Mouse (Mus musculus): Measurements from ENCODE around the gene Atr.

Atr gene

GRCm38 (mm10) chr9:95857414-95858026 is at the start of gene Atr:
Atr (plus strand) TSS chr9:95857597.
- peak; percentile 90 for DNase-seq (ENCODE audit: low read depth, low spot score)

DNA sequence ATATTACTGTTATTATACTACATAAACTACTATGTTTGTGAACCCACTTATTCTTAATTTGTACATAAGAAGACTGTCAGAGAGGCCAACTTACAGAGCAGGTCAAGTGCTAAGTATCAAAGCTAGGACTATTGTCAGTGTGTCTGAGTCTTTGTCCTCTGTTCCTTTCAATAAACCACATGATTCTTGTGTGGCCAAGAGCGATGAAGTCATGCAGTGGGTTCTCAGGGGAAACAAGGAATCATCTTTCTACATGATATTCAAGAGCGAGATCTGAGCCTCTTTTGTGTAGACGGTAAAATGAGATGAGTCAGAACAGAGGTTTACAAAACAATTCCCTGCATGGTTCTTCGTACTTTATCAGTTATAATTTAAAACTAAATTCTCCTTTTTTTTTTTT is 47.8 kb upstream of the Atr start:
- no peak for DNase-seq (ENCODE audit: low read depth, low spot score)

- no peak for DNase-seq (ENCODE audit: low read depth, low spot score)
These were observed 45.6 kb upstream of the Atr start for GRCm38 (mm10) chr9:95811817-95812216.

DNA sequence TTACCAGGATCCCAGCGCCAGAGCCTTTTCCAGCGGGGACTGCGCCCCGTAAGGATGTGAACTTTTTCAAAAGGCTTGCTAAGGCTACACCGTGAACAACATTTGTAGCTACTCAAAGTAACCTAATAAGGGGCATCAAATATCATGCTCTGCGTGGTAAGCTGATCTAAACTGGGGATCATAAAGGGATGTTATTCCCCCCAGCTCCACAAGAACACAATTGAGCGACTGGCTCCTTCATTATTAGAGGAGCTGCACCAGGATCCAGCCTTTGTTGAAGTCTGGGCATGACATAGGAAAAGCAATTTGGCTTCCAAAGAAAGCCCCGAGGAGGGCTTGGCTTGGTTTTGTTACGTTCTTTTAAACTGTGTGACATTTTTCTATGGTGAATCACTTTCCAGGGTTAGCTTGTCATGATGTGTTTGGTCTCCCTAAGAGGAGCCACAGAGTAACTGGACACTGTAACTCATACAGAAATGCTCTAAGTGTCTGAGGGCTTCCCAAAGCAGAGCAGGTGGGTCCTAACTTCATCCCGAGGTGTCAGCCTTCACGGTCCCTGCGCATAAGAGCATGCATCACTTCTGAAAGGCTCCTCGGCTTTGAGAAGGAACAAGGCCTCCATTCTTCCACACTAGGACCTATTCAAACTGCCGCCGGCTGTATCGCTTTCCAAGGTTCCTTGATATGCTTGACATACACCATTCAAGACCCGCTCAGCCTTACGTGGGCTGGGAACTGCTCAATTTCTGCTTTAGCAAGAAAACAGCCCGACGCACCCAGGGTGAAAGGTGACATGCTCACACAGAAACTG is 43.5 kb upstream of the Atr start:
- no peak for DNase-seq (ENCODE audit: low read depth, low spot score)

DNA sequence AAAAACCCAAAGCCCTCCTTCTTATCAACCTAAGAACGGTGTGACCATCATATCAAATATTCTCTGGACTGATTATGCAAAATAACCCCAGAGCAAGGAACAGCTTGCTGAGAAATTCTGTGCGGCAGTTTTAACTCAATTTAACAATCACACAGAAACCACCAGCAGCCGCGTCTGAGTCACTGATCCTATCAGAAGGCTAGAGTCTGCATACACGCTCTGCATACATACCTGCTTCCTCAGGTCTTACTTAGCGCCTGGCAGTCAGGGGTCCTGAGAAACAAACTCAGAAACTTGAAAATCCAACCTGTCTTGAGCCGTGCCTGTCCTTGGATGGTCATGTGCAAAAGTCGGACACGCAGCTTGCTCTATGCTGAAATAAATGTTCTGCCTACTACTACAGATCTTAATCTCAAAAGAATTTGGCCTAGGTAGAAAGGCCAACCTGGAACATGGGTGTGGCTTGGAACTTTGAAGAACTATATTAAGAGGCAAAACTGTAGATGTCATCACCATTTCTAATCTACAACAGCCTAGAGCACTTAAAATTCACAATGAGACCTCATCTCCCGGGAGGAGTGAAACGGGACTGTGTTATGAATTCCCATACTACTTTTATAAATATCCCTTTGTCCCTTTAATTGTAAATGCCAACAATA is 42.3 kb upstream of the Atr start:
- no peak for DNase-seq (ENCODE audit: low read depth, low spot score)

DNA sequence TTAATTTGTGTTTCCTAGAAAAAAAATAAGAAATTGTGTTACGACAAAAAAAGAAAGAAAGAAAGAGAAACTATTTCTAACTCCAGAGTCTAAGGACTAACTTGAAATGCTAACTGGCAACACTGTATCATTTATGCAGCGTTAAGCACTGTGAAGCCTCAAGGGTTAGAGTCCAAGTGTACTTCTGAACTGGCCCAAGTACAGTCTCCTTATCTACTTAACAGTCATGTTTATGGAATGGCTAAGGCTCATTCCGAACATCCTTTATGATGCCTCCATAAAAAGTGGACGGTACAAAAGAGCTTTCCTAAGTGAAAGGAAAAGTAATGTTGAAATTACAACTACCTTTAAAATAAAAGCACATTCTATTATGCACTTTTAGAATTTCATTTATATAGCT is 41.7 kb upstream of the Atr start:
- no peak for DNase-seq (ENCODE audit: low read depth, low spot score)

DNA sequence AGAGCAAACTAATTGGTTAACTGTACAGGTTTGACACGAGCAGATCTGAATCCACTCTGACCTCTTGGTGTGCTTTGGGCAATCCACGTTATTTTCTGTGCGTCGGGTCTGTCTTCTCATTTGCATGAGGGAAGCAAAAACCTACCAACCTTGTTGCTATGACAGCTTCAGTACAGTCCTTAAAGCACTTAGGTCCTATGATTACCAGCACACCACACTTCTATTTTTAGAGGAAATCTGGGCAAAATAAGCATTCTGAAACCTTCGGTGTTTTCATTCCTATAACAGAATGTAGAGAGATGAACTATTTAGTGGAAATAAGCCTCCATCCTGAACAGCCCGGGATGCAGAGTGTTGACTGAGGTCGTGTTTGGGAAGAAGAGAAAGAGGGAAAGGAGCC is 34.9 kb upstream of the Atr start:
- no peak for DNase-seq (ENCODE audit: low read depth, low spot score)

GRCm38 (mm10) chr9:95827565-95827964 is 29.8 kb upstream of the Atr start:
- no peak for DNase-seq (ENCODE audit: low read depth, low spot score)

GRCm38 (mm10) chr9:95832758-95833157 is 24.6 kb upstream of the Atr start:
- DNase-seq (ENCODE audit: low read depth, low spot score) = no peak

DNA sequence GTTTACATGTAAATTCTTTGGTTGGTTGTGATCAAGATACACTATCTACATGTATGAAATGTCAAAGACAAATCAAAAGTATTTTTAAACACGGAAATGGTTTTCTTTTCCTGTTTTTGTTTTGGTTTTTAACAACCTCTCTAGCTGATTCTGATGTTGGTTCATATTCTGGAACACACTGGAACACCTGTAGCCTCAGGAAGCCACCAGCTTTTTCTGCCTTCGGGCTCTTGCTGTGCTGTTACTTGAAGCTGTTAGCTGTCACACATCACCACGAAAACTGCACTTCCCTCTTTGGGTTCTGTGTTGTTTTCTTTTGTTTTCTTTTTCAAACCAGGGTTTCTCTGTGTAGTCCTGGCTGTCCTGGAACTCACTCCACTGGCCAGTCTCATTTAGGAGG is 22.6 kb upstream of the Atr start:
- no peak for DNase-seq (ENCODE audit: low read depth, low spot score)

GRCm38 (mm10) chr9:95835741-95836140 is 21.7 kb upstream of the Atr start:
- DNase-seq (ENCODE audit: low read depth, low spot score) = no peak

- no peak for DNase-seq (ENCODE audit: low read depth, low spot score)
These were observed 18.0 kb upstream of the Atr start for GRCm38 (mm10) chr9:95839424-95839823.

- peak; percentile 75 for DNase-seq (ENCODE audit: low read depth, low spot score)
These were observed 12.5 kb upstream of the Atr start, which contains the start of gene Pls1 for GRCm38 (mm10) chr9:95844825-95845460. Pls1 (minus strand) TSS chr9:95845311.

DNA sequence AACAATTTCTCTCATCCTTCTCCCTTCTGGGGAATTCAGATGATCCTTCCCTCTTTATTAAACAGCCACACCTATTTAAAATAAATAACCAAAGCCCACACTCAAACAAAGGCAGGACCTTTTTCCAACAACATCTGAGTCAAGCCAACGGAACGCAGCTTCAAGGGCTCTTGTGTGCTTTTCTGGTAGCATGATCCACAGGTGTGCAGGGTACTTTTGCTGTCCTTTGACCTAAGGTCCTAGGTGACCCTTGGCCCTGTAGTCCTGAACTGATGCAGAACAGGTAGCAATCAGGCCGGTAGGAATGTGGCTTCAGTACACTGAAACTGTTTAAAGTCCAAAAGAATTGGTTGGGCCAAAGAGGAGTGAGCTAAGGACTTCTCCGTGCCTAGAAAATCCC is 11.7 kb upstream of the Atr start:
- DNase-seq (ENCODE audit: low read depth, low spot score) = no peak

DNA sequence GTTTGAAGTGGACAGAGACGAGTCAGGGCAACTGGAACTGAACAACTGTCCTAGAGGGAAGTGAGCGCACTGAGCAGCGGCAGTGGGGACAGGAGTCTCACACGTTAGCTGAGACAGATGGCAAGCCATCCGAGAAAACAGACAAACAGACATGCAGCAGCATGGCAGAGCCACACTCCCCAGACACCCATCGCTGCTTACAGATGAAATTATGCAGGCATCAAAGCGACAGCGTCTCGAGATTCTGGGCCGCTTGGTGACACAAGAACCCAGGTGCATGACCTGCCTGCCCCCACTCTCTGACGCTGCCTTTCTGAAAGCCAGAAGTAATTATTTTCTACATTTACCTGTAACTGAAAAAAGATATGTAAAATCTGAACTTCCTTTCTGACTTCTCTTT is 5.7 kb upstream of the Atr start:
- DNase-seq (ENCODE audit: low read depth, low spot score) = no peak

- peak; percentile 73 for DNase-seq (ENCODE audit: low read depth, low spot score)
These were observed 4.5 kb upstream of the Atr start for GRCm38 (mm10) chr9:95852896-95853295.

- DNase-seq (ENCODE audit: low read depth, low spot score) = no peak
These were observed 2.5 kb upstream of the Atr start for GRCm38 (mm10) chr9:95854891-95855290.

GRCm38 (mm10) chr9:95856004-95856403 is 1.4 kb upstream of the Atr start:
- DNase-seq (ENCODE audit: low read depth, low spot score) = no peak

DNA sequence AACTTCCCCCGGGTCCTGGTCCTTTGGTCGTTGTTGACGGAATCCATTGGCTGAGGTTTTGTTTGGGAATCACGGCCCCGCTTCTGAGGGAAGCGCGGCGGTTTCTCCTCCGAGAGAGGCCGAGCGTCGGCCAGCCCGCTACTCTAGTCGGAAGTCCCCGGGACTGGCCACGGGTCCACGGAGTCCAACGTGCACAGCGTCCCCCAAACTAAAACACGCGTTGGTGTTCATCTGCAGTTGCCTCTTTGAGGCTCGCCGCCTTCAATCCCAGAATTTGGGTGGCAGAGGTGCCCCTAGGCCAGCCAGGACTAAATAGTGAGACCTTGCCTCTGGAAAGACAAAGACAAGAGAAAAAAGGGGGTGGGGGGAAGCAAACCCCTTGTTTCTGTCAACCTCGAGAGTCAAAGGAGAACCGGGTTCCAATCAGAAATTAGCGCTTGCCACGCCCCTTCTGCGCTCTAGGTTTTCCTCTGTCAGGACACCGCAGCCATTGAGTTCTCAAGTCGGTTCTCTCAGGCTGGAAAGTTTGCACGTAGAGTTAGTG is 702 bp downstream of the Atr start:
- DNase-seq (ENCODE audit: low read depth, low spot score) = peak; percentile 47

DNA sequence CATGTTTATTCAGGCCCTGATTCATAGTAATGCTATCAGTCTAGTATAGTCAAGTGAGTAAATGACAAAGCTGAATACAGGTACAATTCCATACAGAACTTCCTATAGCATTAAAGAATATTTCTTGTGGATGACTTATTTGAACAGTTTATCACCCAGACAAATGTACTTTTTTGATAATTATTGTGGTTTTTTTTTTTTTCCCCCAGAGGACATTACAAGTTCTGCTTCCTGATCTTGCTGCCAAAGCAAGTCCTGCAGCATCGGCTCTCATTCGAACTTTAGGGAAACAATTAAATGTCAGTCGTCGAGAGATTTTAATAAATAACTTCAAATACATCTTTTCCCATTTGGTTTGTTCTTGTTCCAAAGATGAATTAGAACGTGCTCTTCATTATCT is 20.8 kb downstream of the Atr start:
- DNase-seq (ENCODE audit: low read depth, low spot score) = no peak

GRCm38 (mm10) chr9:95882751-95883150 is 25.4 kb downstream of the Atr start:
- DNase-seq (ENCODE audit: low read depth, low spot score) = no peak

- no peak for DNase-seq (ENCODE audit: low read depth, low spot score)
These were observed 40.0 kb downstream of the Atr start for GRCm38 (mm10) chr9:95897392-95897791.
